In genomic region chr1:169895686-169896085, GRCm38 (mm10) we compare ENCODE assay signal across 23 mouse cellular contexts. TPM values are rescaled to one million over a fixed set of nuclear protein-coding genes. Genes with fewer than 3 reads are reported as not detected.
DNase-seq lines count a peak whose midpoint lies in the region; ATAC-seq lines count a peak whose summit lies in the region.
"Had no signal": no experiment of that assay in that cellular context is flagged by ENCODE, and none has a peak within 500 bp of the region (broad histone marks: within the 10 kb centered on the region; RNA-seq: fewer than 3 reads in every experiment).

No protein-coding gene starts in this region.

- H3K4me2 ChIP-seq in forebrain, embryonic 16.5 days (ENCODE audit: low read length) = no peak overlapping the region
- H3K4me2 ChIP-seq in forebrain, embryonic 12.5 days = no peak overlapping the region
- H3K4me2 ChIP-seq: embryonic facial prominence, embryonic 13.5 days; forebrain, embryonic 15.5 days; heart, embryonic 11.5 days; heart, embryonic 15.5 days; hindbrain, embryonic 13.5 days had no signal

- DNase-seq in left cerebral cortex, postnatal 14 days (ENCODE audit: low spot score in 2 of 2) = peak; percentile 44 to 46
- no peak for DNase-seq in left cerebral cortex, postnatal 4 days
- DNase-seq in 3T3-L1 (ENCODE audit: low read depth, low spot score) = peak; percentile 25
- DNase-seq in brain, adult 2 months (ENCODE audit: low read depth, low spot score) = peak; percentile 36
- no peak for DNase-seq in kidney, adult 8-10 months
- DNase-seq: adrenal gland, postnatal 10 days; cerebellum, adult 11-12 months; cerebellum, adult 9-10 months; cerebellum, postnatal 25 days; gastrocnemius, postnatal 14 days; heart, adult 2 months; heart, postnatal 14 days had no signal

- no peak overlapping the region for H3K9ac ChIP-seq in forebrain, embryonic 16.5 days (replicated peaks; ENCODE audit: low read depth, low read length)
- H3K9ac ChIP-seq in forebrain, embryonic 12.5 days = no peak overlapping the region
- H3K9ac ChIP-seq: embryonic facial prominence, embryonic 13.5 days; forebrain, embryonic 15.5 days; heart, embryonic 15.5 days; hindbrain, embryonic 13.5 days had no signal

- H3K27ac ChIP-seq in forebrain, embryonic 16.5 days (ENCODE audit: low read length) = no peak overlapping the region
- H3K27ac ChIP-seq in forebrain, embryonic 12.5 days = no peak overlapping the region
- H3K27ac ChIP-seq: embryonic facial prominence, embryonic 13.5 days; forebrain, embryonic 15.5 days; heart, adult 2 months; heart, embryonic 15.5 days; hindbrain, embryonic 13.5 days; hindbrain, postnatal 0 days had no signal

- H3K36me3 ChIP-seq in forebrain, embryonic 16.5 days (ENCODE audit: control insufficient read depth, insufficient read depth) = no peaks in the 10 kb centered on the region
- no peaks in the 10 kb centered on the region for H3K36me3 ChIP-seq in forebrain, embryonic 12.5 days (replicated peaks)
- H3K36me3 ChIP-seq: embryonic facial prominence, embryonic 13.5 days; forebrain, embryonic 15.5 days; heart, embryonic 15.5 days; hindbrain, embryonic 13.5 days had no signal

- ATAC-seq in forebrain, embryonic 16.5 days = peak; percentile 26; the same call in 1 of the 2 replicates
- no peak for ATAC-seq in forebrain, embryonic 12.5 days (ENCODE audit: low FRiP score)
- ATAC-seq: forebrain, embryonic 15.5 days; hindbrain, postnatal 0 days had no signal

- H3K4me3 ChIP-seq in forebrain, embryonic 16.5 days (replicated peaks; ENCODE audit: low read length) = no peak overlapping the region
- H3K4me3 ChIP-seq in forebrain, embryonic 12.5 days (replicated peaks) = no peak overlapping the region
- H3K4me3 ChIP-seq: embryonic facial prominence, embryonic 13.5 days; forebrain, embryonic 15.5 days; heart, adult 2 months; heart, embryonic 15.5 days; hindbrain, embryonic 13.5 days had no signal

- 70% methylated on average over 1 of the region's 1 CpGs for WGBS in forebrain, embryonic 16.5 days
- WGBS in forebrain, embryonic 12.5 days = 60% methylated on average over 1 of the region's 1 CpGs

- H3K9me3 ChIP-seq in forebrain, embryonic 16.5 days (ENCODE audit: control insufficient read depth, low read length) = no peaks in the 10 kb centered on the region
- H3K9me3 ChIP-seq in forebrain, embryonic 12.5 days = no peaks in the 10 kb centered on the region
- H3K9me3 ChIP-seq: embryonic facial prominence, embryonic 13.5 days; forebrain, embryonic 15.5 days; heart, embryonic 15.5 days; hindbrain, embryonic 13.5 days had no signal

- H3K4me1 ChIP-seq in forebrain, embryonic 16.5 days (replicated peaks; ENCODE audit: control insufficient read depth, insufficient read depth, low read length) = no peaks in the 10 kb centered on the region
- H3K4me1 ChIP-seq in forebrain, embryonic 12.5 days = no peaks in the 10 kb centered on the region
- H3K4me1 ChIP-seq: embryonic facial prominence, embryonic 13.5 days; forebrain, embryonic 15.5 days; heart, embryonic 15.5 days; hindbrain, embryonic 13.5 days had no signal

- intact Hi-C loops in left cerebral cortex, postnatal 14 days (cut with DNase I) = loop anchor here (5.0 kb wide), 1 partner anchor 73 kb away; no protein-coding TSS in a partner anchor
- intact Hi-C loops in left cerebral cortex, postnatal 4 days (cut with DNase I) = no loop called here

- H3K27me3 ChIP-seq in forebrain, embryonic 16.5 days (replicated peaks; ENCODE audit: control insufficient read depth, insufficient read depth, low read length) = no peaks in the 10 kb centered on the region
- no peaks in the 10 kb centered on the region for H3K27me3 ChIP-seq in forebrain, embryonic 12.5 days
- H3K27me3 ChIP-seq: embryonic facial prominence, embryonic 13.5 days; forebrain, embryonic 15.5 days; heart, embryonic 15.5 days; hindbrain, embryonic 13.5 days had no signal

RNA-seq across cellular contexts. Expression of gene Ccdc190, which starts 32.8 kb away (rescaled TPM):
- polyA plus RNA-seq in forebrain, embryonic 16.5 days (2015; fragmentation: Nextera tagmentation; extraction: Ambion mirVana) = 0.96 and 1.7 TPM in 2 replicates
- 0.36 and 0.77 TPM in 2 replicates for polyA plus RNA-seq in forebrain, embryonic 12.5 days (2016; fragmentation: Nextera tagmentation; extraction: Ambion mirVana)
- total RNA-seq in left cerebral cortex, postnatal 14 days (2021) = 10 to 100 TPM; 10.6 to 15.9 TPM
- total RNA-seq in left cerebral cortex, postnatal 4 days (2021) = 1 to 10 TPM; 5.8 to 6.3 TPM
- total RNA-seq: adrenal gland, postnatal 10 days; CH12.LX; gastrocnemius, adult 18-20 months; gastrocnemius, postnatal 14 days; hematopoietic stem cell, adult 5-6 weeks had no signal
- polyA plus RNA-seq: embryonic facial prominence, embryonic 13.5 days; heart, embryonic 11.5 days; heart, embryonic 15.5 days had no signal

Comparison
In these comparisons a context has a peak if more than half of its experiments do, and no peak if none do; other contexts are left out.
1. DNase-seq: peak in left cerebral cortex, postnatal 14 days (2 of 2), 3T3-L1 (single experiment) and brain, adult 2 months (single experiment); none in left cerebral cortex, postnatal 4 days (single experiment) and kidney, adult 8-10 months (0 of 2).